Mouse (Mus musculus) limb, embryonic 14.5 days (tissue): ENCODE measurements around the gene Rassf6. TPM values are rescaled to one million over a fixed set of nuclear protein-coding genes. Genes with fewer than 3 reads are reported as not detected.
A peak's percentile ranks its signal among the peaks of the same experiment; 100 is the strongest.

ENCODE experiments used
- ATAC-seq: fragments of 200-750 bp; cut with Nextera tagmentation; 2 replicates; pipeline ENCODE4 v1.8.0; 2017; ENCODE audit warnings: low read depth, moderate number of reproducible peaks, moderate TSS enrichment; ENCODE audit not compliant: low FRiP score
- DNase-seq: peaks from one replicate; pipeline ENCODE4 v3.0.0-alpha.2; 2015; ENCODE audit warnings: low spot score
- H3K27ac ChIP-seq: fragments of 300-500 bp; sonication (generic); replicated peaks from 2 replicates; pipeline ENCODE4 v1.5.1; 2014; ENCODE audit warnings: low read depth, mild to moderate bottlenecking, low read length, moderate library complexity, mixed read lengths
- H3K27me3 ChIP-seq: fragments of 300-500 bp; sonication (generic); 2 replicates; pipeline ENCODE4 v1.6.1; 2014; ENCODE audit warnings: low read length, mixed read lengths; ENCODE audit not compliant: control insufficient read depth, insufficient read depth
- H3K36me3 ChIP-seq: fragments of 300-500 bp; sonication (generic); 2 replicates; pipeline ENCODE4 v1.6.1; 2014; ENCODE audit warnings: mild to moderate bottlenecking, low read length, moderate library complexity, mixed read lengths; ENCODE audit not compliant: control insufficient read depth, insufficient read depth
- H3K4me1 ChIP-seq: fragments of 300-500 bp; sonication (generic); 2 replicates; pipeline ENCODE4 v1.6.1; 2014; ENCODE audit warnings: antibody characterized with exemption, low read length, mixed read lengths; ENCODE audit not compliant: control insufficient read depth, insufficient read depth
- H3K4me2 ChIP-seq: fragments of 300-500 bp; sonication (generic); replicated peaks from 2 replicates; pipeline ENCODE4 v1.6.1; 2014; ENCODE audit warnings: low read depth, mild to moderate bottlenecking, low read length, moderate library complexity; ENCODE audit not compliant: severe bottlenecking
- H3K4me3 ChIP-seq: fragments of 300-500 bp; sonication (generic); replicated peaks from 2 replicates; pipeline ENCODE4 v1.5.1; 2014; ENCODE audit warnings: low read length
- H3K9ac ChIP-seq: fragments of 300-500 bp; sonication (generic); 2 replicates; pipeline ENCODE4 v1.6.1; 2014; ENCODE audit warnings: mild to moderate bottlenecking, low read depth, low read length, moderate library complexity; ENCODE audit not compliant: severe bottlenecking
- H3K9me3 ChIP-seq: fragments of 300-500 bp; sonication (generic); 2 replicates; pipeline ENCODE4 v1.6.1; 2016; ENCODE audit warnings: low read length; ENCODE audit not compliant: control insufficient read depth
- POLR2A ChIP-seq: fragments of 200-500 bp; IDR thresholded peaks from 2 replicates; pipeline ENCODE4 v1.8.0; 2012; ENCODE audit warnings: inconsistent platforms, mild to moderate bottlenecking, moderate library complexity, borderline replicate concordance; ENCODE audit not compliant: insufficient read depth, insufficient read length; ENCODE audit errors: extremely low read depth
- WGBS: fragments of 180-500 bp; shearing (Covaris S2); extraction: QIAGEN DNeasy Blood & Tissue Kit; methylation state at CpG from one replicate; pipeline ENCODE4 v1.1.7; 2014; 5-methylcytosine and 5-hydroxymethylcytosine counted together
- polyA plus RNA-seq, 2 experiments: library from polyadenylated mRNA; depleted of rRNA in 1 of 2; stranded (reverse) in 1 of 2; unstranded in 1 of 2; fragments of >200 nt; fragmentation: Nextera tagmentation in 1 of 2; extraction: Ambion mirVana in 1 of 2; gene quantifications; 2 replicates each; pipeline versions ENCODE4 v1.2.1 to v1.2.3; 2012 to 2014

The Rassf6 gene
- polyA plus RNA-seq (2012; rRNA removed): 1.1 and 1.2 TPM in 2 replicates
- 3.3 and 4.9 TPM in 2 replicates for polyA plus RNA-seq (2014; fragmentation: Nextera tagmentation; extraction: Ambion mirVana)

DNA sequence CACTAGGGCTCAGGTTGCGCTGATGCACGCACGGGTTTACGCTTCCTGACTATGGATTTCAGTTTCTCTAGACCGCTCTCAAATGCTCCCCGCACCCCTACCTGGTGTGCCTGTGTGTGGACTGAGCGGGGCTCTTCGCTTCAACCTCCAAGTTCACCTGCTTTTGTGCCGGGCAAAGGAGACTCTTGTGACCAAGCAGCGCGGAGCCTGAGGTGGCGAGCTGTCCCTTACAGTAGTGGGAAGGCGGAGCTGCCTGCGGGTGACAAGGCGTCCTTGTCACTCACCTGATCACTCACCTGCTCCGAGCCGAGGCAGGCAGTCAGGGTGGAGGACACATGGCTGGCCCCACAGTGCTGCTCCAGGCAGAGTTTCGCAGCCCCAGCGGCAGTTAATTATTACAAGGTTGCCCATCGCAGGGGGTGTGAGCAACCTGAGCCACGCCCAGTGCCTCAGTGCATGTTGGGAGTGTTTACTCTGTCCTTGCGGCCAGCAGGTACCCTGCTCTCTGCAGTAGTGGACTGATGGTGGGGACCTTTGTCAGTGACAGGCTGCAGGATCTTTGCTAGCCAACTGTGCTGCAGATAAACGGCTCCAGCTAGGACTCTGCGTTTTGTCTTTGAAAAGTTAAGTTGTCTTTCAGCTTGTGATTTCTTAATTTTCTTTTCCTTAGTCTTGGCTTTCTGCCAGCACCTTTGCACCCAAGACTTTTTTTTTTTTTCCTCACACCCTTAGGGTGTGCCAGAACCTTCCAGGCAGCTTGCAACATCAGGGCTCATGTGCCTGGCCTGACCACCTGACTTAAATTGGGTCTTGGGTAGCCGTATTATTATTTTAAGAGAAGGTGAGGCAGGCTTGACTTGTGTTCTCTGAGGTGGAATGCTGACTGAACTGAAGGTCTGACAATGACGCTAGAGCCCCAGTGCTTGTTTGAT is at the start of gene Rassf6:
Rassf6 (minus strand) TSS at position 372 of the 932 bp plus-strand sequence.
- DNase-seq (no peak), ATAC-seq (peak; percentile 34; the same call in 1 of the 2 replicates)
- H3K4me2 ChIP-seq: peak within 1 kb of the TSS; percentile 75
- H3K4me1 ChIP-seq: 0 out of 2 replicates have a peak, but pooled peaks cover 3% of the 10 kb centered on the region
- H3K4me3 ChIP-seq: peak within 1 kb of the TSS; percentile 38
- 7% methylated on average over 26 of the region's 26 CpGs for WGBS
- no peak within 1 kb of the TSS for H3K27ac ChIP-seq
- H3K27me3 ChIP-seq: no peaks in the 10 kb centered on the region
- no peaks in the 10 kb centered on the region for H3K9me3 ChIP-seq
- peak within 1 kb of the TSS; percentile 40; the same call in 1 of the 2 replicates for H3K9ac ChIP-seq
- TF ChIP-seq POLR2A: no peak
- H3K36me3 ChIP-seq: no peaks in the 10 kb centered on the region

DNA sequence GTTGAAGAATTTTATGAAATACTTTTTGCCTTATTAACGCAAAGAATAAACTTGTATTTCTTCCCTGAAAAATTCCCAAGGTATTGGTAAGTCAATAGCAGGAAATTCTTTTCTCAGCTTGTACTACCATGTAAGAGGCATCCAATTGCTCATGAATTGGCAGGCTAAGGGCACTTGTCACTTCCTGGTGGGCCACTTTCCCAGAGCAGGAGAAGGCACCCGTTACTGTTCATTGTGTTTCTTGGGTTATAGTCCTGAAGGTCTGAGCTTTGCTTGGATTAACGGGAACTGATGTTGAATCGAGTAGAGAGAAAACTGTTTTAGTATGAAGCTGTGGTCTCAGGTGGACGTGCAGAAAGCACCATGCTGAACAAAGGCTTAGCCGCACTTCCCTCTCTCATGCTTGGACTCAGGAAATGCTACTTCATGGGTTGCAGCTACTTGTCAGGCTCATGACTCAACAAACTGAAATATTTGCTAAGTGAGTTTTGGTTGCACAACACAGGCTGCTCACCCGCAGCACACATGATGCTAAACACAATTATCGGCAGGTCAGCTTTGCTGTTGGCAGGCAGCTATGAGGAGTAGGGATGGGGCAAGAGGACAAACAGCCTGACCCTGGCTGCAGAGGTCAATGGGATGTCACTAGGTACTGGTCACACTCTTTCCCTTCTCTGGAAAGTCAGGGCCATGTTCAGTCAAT is 49.1 kb upstream of the Rassf6 start:
- Histone ChIP-seq H3K9ac (no peak overlapping the region), H3K4me2 (no peak overlapping the region), H3K36me3 (no peaks in the 10 kb centered on the region), H3K4me3 (no peak overlapping the region), H3K4me1 (no peaks in the 10 kb centered on the region), H3K9me3 (no peaks in the 10 kb centered on the region), H3K27ac (no peak overlapping the region), H3K27me3 (no peaks in the 10 kb centered on the region)
- ATAC-seq (no peak), DNase-seq (no peak)
- WGBS: 83% methylated on average over 8 of the region's 8 CpGs
- no peak for TF ChIP-seq POLR2A

DNA sequence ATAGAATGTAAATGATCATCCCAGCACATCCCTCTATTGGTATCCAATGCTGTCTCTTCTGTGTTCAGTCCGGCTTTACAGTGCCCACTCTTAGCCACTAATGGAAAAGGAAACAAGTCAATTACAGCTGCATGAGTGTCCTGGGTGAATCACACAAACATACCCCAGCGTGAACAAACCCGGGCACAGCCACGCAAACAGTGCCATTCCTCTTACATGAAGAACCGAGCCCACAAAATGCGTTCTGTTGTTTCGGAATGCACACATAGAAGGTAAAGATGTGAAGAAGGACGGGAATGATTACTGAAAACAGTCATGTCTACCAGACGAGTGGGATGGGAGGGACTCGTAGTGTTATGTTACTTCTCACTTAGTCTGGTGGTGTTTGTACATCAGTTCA is 47.5 kb upstream of the Rassf6 start:
- no peak overlapping the region for H3K4me2 ChIP-seq
- H3K9ac ChIP-seq: no peak overlapping the region
- no peaks in the 10 kb centered on the region for H3K27me3 ChIP-seq
- no peaks in the 10 kb centered on the region for H3K9me3 ChIP-seq
- no peak overlapping the region for H3K27ac ChIP-seq
- H3K36me3 ChIP-seq: no peaks in the 10 kb centered on the region
- ATAC-seq (no peak), DNase-seq (no peak)
- no peak overlapping the region for H3K4me3 ChIP-seq
- no peaks in the 10 kb centered on the region for H3K4me1 ChIP-seq
- TF ChIP-seq POLR2A: no peak
- 89% methylated on average over 10 of the region's 10 CpGs for WGBS

DNA sequence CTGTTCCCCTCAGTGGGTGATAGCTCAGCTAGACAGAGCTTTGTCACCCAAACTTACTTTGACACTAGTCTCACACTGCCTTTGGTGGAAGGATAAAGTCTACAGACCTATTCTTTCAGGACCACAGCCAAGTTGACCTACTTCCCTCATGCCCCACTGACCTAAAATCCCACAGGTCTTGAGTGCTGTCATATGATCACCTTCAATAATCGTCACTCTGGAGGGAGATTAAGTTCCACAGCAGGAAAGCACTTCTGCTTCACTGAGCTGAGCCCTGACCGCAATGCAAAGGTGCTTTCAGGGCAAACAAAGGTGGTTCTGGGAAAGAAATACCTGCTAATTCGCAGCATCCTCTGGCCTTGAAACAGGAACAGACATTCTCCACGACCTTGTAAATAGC is 44.5 kb upstream of the Rassf6 start:
- TF ChIP-seq POLR2A: no peak
- Histone ChIP-seq H3K4me3 (no peak overlapping the region), H3K4me1 (no peaks in the 10 kb centered on the region), H3K9ac (no peak overlapping the region), H3K27ac (no peak overlapping the region), H3K9me3 (no peaks in the 10 kb centered on the region), H3K36me3 (no peaks in the 10 kb centered on the region), H3K4me2 (no peak overlapping the region), H3K27me3 (no peaks in the 10 kb centered on the region)
- WGBS: 44% methylated on average over 4 of the region's 4 CpGs
- ATAC-seq (no peak), DNase-seq (no peak)

DNA sequence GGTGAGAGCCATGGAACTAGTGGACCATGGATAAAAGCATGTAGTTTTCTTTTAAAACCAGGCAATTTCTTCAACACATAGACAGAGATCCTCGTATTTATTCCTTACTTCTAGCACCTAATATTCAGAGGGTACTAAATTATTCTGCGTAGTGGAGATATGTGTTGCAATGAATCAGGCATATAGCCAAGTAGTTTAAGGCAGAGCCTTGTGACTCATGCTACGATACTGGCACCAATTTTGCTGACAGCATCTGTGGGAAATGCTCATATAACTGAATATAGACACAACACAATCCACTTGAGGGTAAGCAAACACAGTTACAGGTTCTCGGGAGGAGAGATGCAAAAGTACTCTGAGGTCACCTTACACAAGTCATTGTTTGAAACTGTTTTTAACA is 41.4 kb upstream of the Rassf6 start:
- no peak overlapping the region for H3K4me2 ChIP-seq
- H3K9ac ChIP-seq: no peak overlapping the region
- no peaks in the 10 kb centered on the region for H3K27me3 ChIP-seq
- H3K9me3 ChIP-seq: no peaks in the 10 kb centered on the region
- 67% methylated on average over 4 of the region's 4 CpGs for WGBS
- no peaks in the 10 kb centered on the region for H3K36me3 ChIP-seq
- H3K27ac ChIP-seq: no peak overlapping the region
- ATAC-seq (no peak), DNase-seq (no peak)
- no peak overlapping the region for H3K4me3 ChIP-seq
- TF ChIP-seq POLR2A: no peak
- no peaks in the 10 kb centered on the region for H3K4me1 ChIP-seq
